Mouse (Mus musculus): ENCODE results near the gene Gm8011. TPM values are rescaled to one million over a fixed set of nuclear protein-coding genes. Genes with fewer than 3 reads are reported as not detected.
"Not testable (repeated sequence)": the region's sequence is repeated elsewhere in the genome, so short reads cannot be mapped to it uniquely, and the experiment has no call there.

Gm8011 gene
- total RNA-seq (2021) = not detected
- long read RNA-seq, experiment 1 = 0 reads
- long read RNA-seq, experiment 2 = 0 reads

DNA sequence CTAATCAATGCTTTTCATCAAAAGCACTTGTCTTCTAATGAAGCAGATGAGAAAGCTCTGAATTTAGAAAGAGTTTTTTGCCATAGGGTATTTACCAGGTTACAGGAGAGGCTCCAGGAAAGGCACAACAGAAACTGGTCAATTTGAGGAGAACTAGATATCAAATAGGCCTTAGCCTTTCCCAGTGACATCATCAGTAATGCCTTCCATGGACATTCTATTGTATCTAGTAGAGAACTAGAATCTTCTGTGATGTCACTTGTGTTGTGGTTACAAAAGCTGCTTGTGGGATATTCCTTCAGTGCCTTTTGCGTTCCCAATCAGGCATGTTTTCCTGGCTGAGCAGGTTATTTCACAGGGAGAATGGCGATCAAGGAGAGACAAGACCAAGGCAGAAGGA, at the start of gene Gm8011:
Gm8011 (plus strand) TSS at position 301 of the 400 bp plus-strand sequence.
- intact Hi-C loops (cut with DNase I); DNase-seq (ENCODE audit: low spot score in 2 of 2): not testable (repeated sequence)

- intact Hi-C loops (cut with DNase I); DNase-seq (ENCODE audit: low spot score in 2 of 2): not testable (repeated sequence)
These were observed 24.1 kb upstream of the Gm8011 start, which contains the start of gene Gm8005 for GRCm38 (mm10) chr14:42439573-42439972. Gm8005 (minus strand) TSS chr14:42439673.

DNA sequence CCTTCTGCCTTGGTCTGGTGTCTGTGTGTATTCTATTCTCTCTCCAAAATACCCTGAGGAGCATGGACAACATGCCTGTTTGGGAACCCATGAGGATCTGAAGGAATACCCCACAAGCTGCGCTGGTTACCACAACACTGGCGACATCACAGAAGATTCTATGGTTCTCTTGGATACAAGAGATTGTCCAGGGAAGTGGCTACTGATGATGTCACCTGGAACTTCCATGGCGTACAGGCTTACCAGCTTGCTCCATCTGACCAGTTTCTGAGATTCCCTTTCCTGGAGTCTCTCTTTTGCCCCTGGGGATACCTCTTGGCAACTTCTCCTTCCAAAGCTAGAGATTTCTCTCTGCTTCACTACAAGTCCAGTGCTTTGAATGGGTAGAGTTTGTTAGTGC, 38.6 kb downstream of the Gm8011 start, which contains the start of gene Gm8020:
Gm8020 (minus strand) TSS at position 101 of the 400 bp plus-strand sequence.
- DNase-seq (ENCODE audit: low spot score in 2 of 2); intact Hi-C loops (cut with DNase I): not testable (repeated sequence)

Other genes starting within 250 kb of the Gm8011 start
- not detected for gene Gm17026, start 203.8 kb upstream of the Gm8011 start, total RNA-seq (2021)
- not detected for gene Gm9611, start 166.5 kb upstream of the Gm8011 start, total RNA-seq (2021)
- not detected for gene Gm7995, start 153.7 kb upstream of the Gm8011 start, total RNA-seq (2021)
- not detected for gene Gm8005, start 24.2 kb upstream of the Gm8011 start, total RNA-seq (2021)
- not detected for gene Gm8020, start 38.5 kb downstream of the Gm8011 start, total RNA-seq (2021)
- gene Gm8024, start 60.4 kb downstream of the Gm8011 start, total RNA-seq (2021) = not detected
- gene Gm17124, start 136.0 kb downstream of the Gm8011 start, total RNA-seq (2021) = not detected
- not detected for gene Gm3633, start 178.0 kb downstream of the Gm8011 start, total RNA-seq (2021)
- gene Gm10378, start 192.1 kb downstream of the Gm8011 start, total RNA-seq (2021) = not detected